Mouse (Mus musculus): ENCODE data around the gene Ngrn.

DNA sequence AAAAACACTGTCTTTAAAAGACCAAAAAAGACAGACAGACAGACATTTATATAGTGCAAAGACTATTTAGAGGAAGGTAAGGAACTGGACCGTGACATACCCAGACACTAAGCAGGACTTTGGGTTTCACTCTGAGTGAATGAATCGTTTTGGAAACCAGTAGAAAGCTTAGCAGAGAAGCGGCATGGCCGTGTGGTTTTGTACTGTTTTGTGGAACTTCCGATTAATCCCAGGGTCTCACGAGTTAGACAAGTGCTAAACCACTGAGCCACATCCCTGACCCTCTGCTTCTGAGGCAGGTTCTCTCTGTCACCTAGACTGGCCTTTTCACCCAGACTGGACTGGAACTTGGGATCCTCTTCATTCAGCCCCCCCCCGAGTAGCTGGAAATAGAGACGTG is 46.6 kb upstream of the Ngrn start:
- TF ChIP-seq CTCF (IDR thresholded peaks at IDR 0.05) (no peak), EP300 (IDR thresholded peaks at IDR 0.05; ENCODE audit: insufficient read depth, low read depth, low read length) (no peak)
